Mouse (Mus musculus): ENCODE results near the gene Grb14.

Gene Grb14

DNA sequence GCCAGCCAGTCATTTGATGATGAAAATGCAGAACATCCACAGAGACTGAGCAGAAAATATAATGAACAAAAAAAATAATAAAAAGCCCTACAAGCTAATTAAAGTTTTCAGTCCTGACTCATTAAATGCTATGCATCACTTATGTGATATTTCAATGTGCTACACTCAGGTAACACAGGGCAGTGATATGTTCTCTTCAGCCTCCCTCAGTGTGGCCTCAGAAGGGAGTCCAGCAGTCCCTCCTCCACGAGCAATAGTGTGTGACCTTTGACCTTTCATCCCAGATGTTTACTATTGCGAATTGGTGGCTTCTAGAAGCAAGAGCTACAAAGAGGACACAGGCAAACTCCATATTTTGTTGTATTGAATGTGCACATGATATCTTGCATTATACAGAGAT is 146.5 kb downstream of the Grb14 start:
- no peak for DNase-seq (ENCODE audit: low spot score)

Data from urinary bladder, postnatal 14 days (tissue).